Mouse (Mus musculus) small intestine, adult 2 months (tissue): ENCODE results near the gene Zfp639. TPM values are rescaled to one million over a fixed set of nuclear protein-coding genes. Genes with fewer than 3 reads are reported as not detected.

Experiments
- H3K27ac ChIP-seq: fragments of 200-500 bp; 2 replicates; pipeline ENCODE4 v1.5.1; 2012; ENCODE audit warnings: low read depth, low read length, control low read depth, inconsistent platforms; ENCODE audit not compliant: insufficient read depth
- H3K27me3 ChIP-seq: fragments of 200-500 bp; 2 replicates; pipeline ENCODE4 v1.6.1; 2012; ENCODE audit warnings: mild to moderate bottlenecking, moderate library complexity, low read length, inconsistent platforms; ENCODE audit not compliant: control insufficient read depth, insufficient read depth
- H3K36me3 ChIP-seq: fragments of 200-500 bp; 2 replicates; pipeline ENCODE4 v1.6.1; 2012; ENCODE audit warnings: mild to moderate bottlenecking, low read length, control low read depth, inconsistent platforms; ENCODE audit not compliant: control insufficient read depth, insufficient read depth
- H3K4me1 ChIP-seq: fragments of 200-500 bp; 2 replicates; pipeline ENCODE4 v1.6.1; 2012; ENCODE audit warnings: low read length, inconsistent platforms, mixed read lengths; ENCODE audit not compliant: control insufficient read depth, insufficient read depth, insufficient read length
- H3K4me3 ChIP-seq: fragments of 200-500 bp; 2 replicates; pipeline ENCODE4 v1.5.1; 2012; ENCODE audit warnings: low read depth, mild to moderate bottlenecking, control low read depth, inconsistent platforms, low read length, moderate library complexity
- CTCF ChIP-seq: fragments of 200-500 bp; IDR thresholded peaks from 2 replicates; pipeline ENCODE4 v1.5.1; 2012; ENCODE audit warnings: low read depth, mild to moderate bottlenecking, control low read depth, inconsistent platforms, low read length, moderate library complexity, mixed read lengths; ENCODE audit not compliant: insufficient replicate concordance, insufficient read length; ENCODE audit errors: extremely low read depth
- POLR2A ChIP-seq: fragments of 200-500 bp; IDR thresholded peaks from 2 replicates; pipeline ENCODE4 v1.6.1; 2012; ENCODE audit warnings: low read depth, mild to moderate bottlenecking, control low read depth, inconsistent platforms, low read length, moderate library complexity
- WGBS: fragments of 180-500 bp; shearing (Covaris S2); methylation state at CpG from one replicate; pipeline ENCODE4 v1.1.7; 2018; 5-methylcytosine and 5-hydroxymethylcytosine counted together
- polyA plus RNA-seq: library from polyadenylated mRNA; depleted of rRNA; stranded (reverse); fragments of >200 nt; gene quantifications from 2 replicates; pipeline ENCODE4 v1.2.3, GENCODE M21; 2012

Gene Zfp639
- polyA plus RNA-seq, 1 experiment = 17.7 TPM

DNA sequence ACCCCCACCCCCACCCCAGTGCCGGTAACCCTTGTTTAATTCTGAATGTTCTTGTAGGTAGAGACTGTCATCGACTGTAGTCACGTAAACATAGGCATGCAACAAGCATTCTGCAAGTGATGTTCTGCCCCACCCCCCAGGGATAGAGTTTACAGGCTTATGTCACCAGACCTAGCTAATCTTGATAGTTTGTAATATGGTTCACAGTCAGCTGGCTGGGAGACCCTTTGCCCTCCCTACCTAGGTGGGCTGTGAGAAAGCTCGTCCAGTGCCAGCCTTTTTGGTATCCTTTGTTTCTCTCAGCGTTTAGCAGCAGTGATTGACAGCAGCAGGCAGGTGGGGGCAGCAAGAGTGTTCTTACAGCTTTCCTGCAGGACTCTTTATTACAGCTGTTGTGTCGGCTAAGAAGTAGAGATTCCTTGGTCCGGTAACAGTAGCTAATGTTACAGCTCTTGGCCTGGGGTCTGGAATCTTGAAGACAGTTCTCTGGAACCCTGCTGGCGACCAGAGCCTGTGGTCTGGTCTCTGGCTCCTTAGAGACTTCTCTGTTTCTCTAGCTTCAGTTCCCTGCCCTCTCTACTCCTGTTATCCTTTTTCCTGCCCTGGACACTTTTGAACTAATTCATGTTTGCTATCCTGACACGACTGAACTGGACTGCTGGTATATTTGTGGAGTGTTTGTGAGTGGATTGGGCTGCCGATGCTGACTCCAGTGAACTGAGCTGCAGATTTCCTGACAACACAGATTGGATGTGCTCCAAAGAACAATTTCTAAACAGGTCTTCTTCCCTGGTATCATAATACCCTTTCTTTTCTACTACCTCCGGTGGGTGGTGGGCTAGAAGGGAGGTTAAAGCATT lies 3.5 kb upstream of the Zfp639 start:
- H3K27ac ChIP-seq = no peak overlapping the region
- H3K36me3 ChIP-seq = no peaks in the 10 kb centered on the region
- no peaks in the 10 kb centered on the region for H3K27me3 ChIP-seq
- H3K4me1 ChIP-seq = peaks cover 4% of the 10 kb centered on the region
- no peak overlapping the region for H3K4me3 ChIP-seq
- TF ChIP-seq CTCF (no peak), POLR2A (no peak)
- WGBS = 74% methylated on average over 11 of the region's 11 CpGs

DNA sequence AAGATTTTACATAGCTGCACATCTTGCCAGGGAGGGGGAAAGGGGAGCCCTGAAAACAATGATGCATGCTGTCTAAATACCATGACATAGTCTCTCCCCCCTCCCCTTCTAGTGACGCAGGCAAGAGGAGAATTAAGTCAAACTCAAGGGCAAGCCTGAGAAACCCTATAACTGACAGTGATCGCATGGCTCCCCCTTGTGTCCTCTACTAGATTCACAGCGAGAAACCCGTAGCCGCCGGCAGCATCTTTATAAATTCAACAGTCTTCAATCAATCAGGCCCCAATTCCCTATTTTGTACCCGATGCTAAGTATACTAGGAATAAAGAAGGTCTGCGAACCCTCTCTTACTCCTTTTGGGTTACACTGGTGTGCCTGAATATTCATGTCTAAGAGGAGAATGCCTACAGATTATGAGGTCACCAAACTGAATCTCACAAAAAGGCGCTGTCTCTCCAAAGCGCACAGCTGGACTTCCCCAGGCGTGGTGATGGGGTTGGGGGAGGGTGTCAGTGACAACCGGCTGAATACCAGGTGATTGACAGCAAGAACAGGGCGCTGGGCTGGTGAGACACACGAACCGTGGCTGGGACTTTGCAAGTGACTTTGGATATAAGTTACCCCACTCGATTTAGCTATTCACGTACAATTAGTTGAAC lies 1.3 kb upstream of the Zfp639 start:
- Histone ChIP-seq H3K27ac (no peak overlapping the region), H3K4me1 (peaks cover 4% of the 10 kb centered on the region), H3K36me3 (no peaks in the 10 kb centered on the region), H3K4me3 (no peak overlapping the region), H3K27me3 (no peaks in the 10 kb centered on the region)
- TF ChIP-seq POLR2A (no peak), CTCF (peak; percentile 84; the same call in 1 of the 2 replicates)
- WGBS = 3% methylated on average over 17 of the region's 17 CpGs

DNA sequence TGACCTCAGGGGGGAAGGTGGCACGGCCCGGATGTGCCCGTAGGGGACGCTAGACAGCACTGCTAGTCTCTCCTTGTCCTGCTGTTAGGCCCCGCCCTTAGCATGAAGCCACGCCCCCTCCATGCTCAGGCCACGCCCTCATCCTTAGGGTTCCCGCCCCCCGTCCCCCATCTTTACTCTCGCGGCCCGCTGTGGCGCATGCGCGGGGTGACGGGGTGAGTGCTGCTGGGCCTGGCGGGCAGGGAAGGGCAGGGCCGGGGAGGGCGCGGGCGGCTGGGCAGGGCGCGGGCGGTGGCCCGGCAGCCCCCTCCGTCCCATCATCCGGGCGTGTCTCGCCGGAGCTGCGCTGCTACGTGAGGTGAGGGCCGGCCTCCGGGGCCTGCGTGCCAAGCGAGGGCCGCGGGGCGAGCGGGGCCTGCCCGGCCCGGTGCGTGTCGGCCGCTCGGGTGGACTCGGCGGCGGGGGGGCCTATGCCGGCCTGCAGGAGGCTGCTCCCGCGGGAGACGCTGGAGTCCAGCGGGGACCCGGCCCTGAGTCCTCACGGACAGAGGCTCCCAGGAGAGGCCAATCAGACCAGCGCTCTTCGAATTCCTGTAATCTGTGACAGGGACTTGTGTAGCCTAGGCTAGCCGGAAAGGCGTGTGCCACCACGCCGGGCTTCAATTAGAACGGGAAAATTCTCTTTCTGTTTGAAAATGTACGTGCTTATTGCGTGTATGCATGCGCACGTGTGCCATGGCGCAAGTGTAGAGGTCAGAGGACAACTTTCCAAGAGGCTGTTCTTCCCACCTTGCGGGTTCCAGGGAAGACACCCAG lies 524 bp downstream of the Zfp639 start:
- H3K4me3 ChIP-seq = peak overlapping the region; percentile 73
- peak overlapping the region; percentile 68 for H3K27ac ChIP-seq
- H3K4me1 ChIP-seq = peaks cover 4% of the 10 kb centered on the region
- WGBS = under 1% methylated on average over 69 of the region's 69 CpGs
- no peaks in the 10 kb centered on the region for H3K27me3 ChIP-seq
- peaks cover 8% of the 10 kb centered on the region; the same call in 1 of the 2 replicates for H3K36me3 ChIP-seq
- peak; percentile 83 for TF ChIP-seq CTCF
- 0 out of 2 replicates have a peak, but pooled peaks have one; percentile 15 for TF ChIP-seq POLR2A

DNA sequence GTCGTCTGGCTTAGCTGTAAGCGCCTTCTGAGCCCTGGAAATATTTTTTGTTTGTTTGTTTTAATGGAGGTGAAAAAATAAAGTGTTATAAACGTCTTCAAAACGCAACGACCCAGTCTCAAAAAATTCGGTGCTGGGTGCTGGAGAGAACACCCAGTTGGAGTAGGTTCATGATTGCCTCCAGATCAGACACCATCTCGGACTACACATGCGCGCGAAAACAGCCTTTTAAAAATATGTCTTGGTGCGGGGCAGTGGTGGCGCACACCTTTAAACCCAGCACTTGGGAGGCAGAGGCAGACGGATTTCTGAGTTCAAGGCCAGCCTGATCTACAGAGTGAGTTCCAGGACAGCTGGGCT lies 1.1 kb downstream of the Zfp639 start:
- peak overlapping the region; percentile 68 for H3K27ac ChIP-seq
- no peak for TF ChIP-seq POLR2A
- TF ChIP-seq CTCF = no peak
- peaks cover 4% of the 10 kb centered on the region for H3K4me1 ChIP-seq
- H3K4me3 ChIP-seq = peak overlapping the region; percentile 73
- no peaks in the 10 kb centered on the region for H3K27me3 ChIP-seq
- 2% methylated on average over 13 of the region's 13 CpGs for WGBS
- H3K36me3 ChIP-seq = peaks cover 12% of the 10 kb centered on the region

DNA sequence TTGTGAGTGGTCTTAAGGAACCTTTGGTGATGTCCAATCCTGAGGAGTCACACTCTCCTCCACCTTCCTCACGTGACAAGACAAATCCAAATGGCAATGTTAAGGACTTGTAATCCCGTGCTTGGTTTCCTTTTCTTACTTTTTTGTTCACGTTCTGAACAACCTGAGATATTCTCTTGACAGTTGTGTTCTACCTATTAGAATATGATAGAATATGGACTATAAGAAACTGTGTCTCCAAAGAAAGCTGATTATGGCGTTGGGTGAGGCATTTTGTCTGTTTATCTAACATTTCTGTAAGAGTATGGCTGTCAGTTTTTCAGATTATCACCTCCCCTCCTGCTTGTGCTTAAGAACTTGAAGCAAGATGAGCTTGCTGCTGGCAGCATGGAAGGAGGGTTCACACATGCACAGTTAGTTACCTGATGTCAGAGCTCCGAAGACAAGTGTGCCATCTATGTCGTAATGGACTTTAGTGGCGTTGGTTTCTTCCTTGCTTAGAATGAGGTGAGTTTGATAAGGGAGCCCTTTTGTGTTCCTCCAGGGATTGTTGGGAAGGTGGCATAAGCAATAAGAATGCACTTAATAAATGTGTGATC lies 2.7 kb downstream of the Zfp639 start:
- 83% methylated on average over 7 of the region's 7 CpGs for WGBS
- no peak overlapping the region for H3K27ac ChIP-seq
- H3K27me3 ChIP-seq = no peaks in the 10 kb centered on the region
- peaks cover 4% of the 10 kb centered on the region for H3K4me1 ChIP-seq
- TF ChIP-seq POLR2A (no peak), CTCF (no peak)
- peaks cover 23% of the 10 kb centered on the region for H3K36me3 ChIP-seq
- H3K4me3 ChIP-seq = no peak overlapping the region

- peaks cover 26% of the 10 kb centered on the region for H3K36me3 ChIP-seq
- H3K27me3 ChIP-seq = no peaks in the 10 kb centered on the region
- H3K4me1 ChIP-seq = peaks cover 4% of the 10 kb centered on the region
- no peak for TF ChIP-seq CTCF
- no peak for TF ChIP-seq POLR2A
- no peak overlapping the region for H3K27ac ChIP-seq
- no peak overlapping the region for H3K4me3 ChIP-seq
Measured at GRCm38 (mm10) chr3:32513528-32513927, 3.5 kb downstream of the Zfp639 start.
